ENCODE assay signal across 8 mouse cellular contexts in the genomic region with DNA sequence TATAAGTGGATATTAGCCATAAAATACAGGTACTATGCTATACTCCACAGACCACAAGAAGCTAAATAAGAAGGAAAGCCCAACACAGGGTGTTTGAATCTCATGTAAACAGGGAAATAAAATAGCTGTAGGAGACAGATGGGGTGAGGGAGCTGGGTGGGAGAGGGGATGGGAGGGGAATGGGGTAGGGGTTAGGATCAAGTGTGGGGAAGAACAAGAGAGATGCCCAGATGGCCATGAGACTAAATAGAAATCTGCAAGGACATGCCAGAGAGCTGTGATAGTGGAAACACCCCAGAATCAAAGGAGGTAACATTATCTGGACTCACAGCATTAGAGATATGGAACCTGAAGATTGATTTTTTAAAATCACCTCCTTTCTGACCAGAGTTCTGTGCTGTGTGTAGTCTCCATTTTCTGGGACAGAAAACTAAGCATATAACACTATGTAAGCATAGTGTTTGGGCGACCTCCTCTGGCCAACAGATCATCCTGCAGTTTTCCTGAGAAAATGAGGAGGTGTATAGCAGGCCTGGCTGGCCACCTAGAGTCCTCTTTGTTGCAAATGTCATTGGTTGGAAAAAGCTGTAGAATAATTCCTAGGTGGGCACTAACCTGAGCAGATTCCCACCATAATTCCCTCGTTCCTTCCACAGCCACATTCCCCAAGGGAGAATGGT. TPM values are rescaled to one million over a fixed set of nuclear protein-coding genes. Genes with fewer than 3 reads are reported as not detected.
DNase-seq lines count a peak whose midpoint lies in the region; ATAC-seq lines count a peak whose summit lies in the region.

No protein-coding gene starts in this region.

- no peak overlapping the region for H3K4me3 ChIP-seq in forebrain, embryonic 10.5 days
- no peak overlapping the region for H3K4me3 ChIP-seq in hindbrain, embryonic 13.5 days

- no peak overlapping the region; the same call in 1 of the 2 replicates for H3K9ac ChIP-seq in hindbrain, embryonic 13.5 days

- H3K36me3 ChIP-seq in forebrain, embryonic 10.5 days (replicated peaks): peaks cover 5% of the 10 kb centered on the region
- H3K36me3 ChIP-seq in hindbrain, embryonic 13.5 days: peaks cover 6% of the 10 kb centered on the region

- no peaks in the 10 kb centered on the region for H3K27me3 ChIP-seq in forebrain, embryonic 10.5 days (ENCODE audit: poor library complexity, severe bottlenecking)
- H3K27me3 ChIP-seq in hindbrain, embryonic 13.5 days: no peaks in the 10 kb centered on the region

- H3K4me2 ChIP-seq in hindbrain, embryonic 13.5 days: no peak overlapping the region

- H3K27ac ChIP-seq in forebrain, embryonic 10.5 days: no peak overlapping the region
- H3K27ac ChIP-seq in hindbrain, embryonic 13.5 days: no peak overlapping the region

- DNase-seq in left cerebral cortex, adult 18-20 months (ENCODE audit: low spot score in 2 of 2): peak; percentile 58 to 59
- DNase-seq in left cerebral cortex, adult 8-10 months (ENCODE audit: low spot score in 2 of 2): no peak
- peak; percentile 81 for DNase-seq in brain, adult 2 months (ENCODE audit: low read depth, low spot score)
- DNase-seq in forebrain, embryonic 10.5 days (ENCODE audit: extremely low spot score, low spot score): peak; percentile 28
- peak; percentile 34 to 49 for DNase-seq in layer of hippocampus, postnatal 14 days (ENCODE audit: low spot score in 2 of 2)
- peak; percentile 64 for DNase-seq in right cerebral cortex, postnatal 4 days

- WGBS in forebrain, embryonic 10.5 days: 17% methylated on average over 2 of the region's 2 CpGs
- 20% methylated on average over 2 of the region's 2 CpGs for WGBS in hindbrain, embryonic 13.5 days

- no peaks in the 10 kb centered on the region for H3K4me1 ChIP-seq in forebrain, embryonic 10.5 days
- no peaks in the 10 kb centered on the region for H3K4me1 ChIP-seq in hindbrain, embryonic 13.5 days (replicated peaks)

- no peaks in the 10 kb centered on the region for H3K9me3 ChIP-seq in forebrain, embryonic 10.5 days
- H3K9me3 ChIP-seq in hindbrain, embryonic 13.5 days: no peaks in the 10 kb centered on the region

- ATAC-seq in hindbrain, embryonic 13.5 days (ENCODE audit: low FRiP score): peak; percentile 80
- ATAC-seq in megakaryocyte, adult 5-6 weeks (ENCODE audit: poor library complexity, severe bottlenecking): peak; percentile 73; the same call in 1 of the 2 replicates

RNA-seq across cellular contexts. Expression of a gene that starts 34.0 kb away (rescaled TPM):
- total RNA-seq in left cerebral cortex, adult 18-20 months (2021): 10 to 100 TPM; 15.9 to 16.7 TPM
- 10 to 100 TPM; 16.0 to 18.4 (median 17.2) TPM for total RNA-seq in left cerebral cortex, adult 8-10 months (2022)
- 9.1 and 9.6 TPM in 2 replicates for polyA plus RNA-seq in forebrain, embryonic 10.5 days (2016; fragmentation: Nextera tagmentation; extraction: Ambion mirVana)
- polyA plus RNA-seq in hindbrain, embryonic 13.5 days (2015; fragmentation: Nextera tagmentation; extraction: Ambion mirVana): 21.9 and 22.3 TPM in 2 replicates
- total RNA-seq in layer of hippocampus, postnatal 14 days (2021): 10 to 100 TPM; 12.1 to 13.5 TPM
- 3.2 and 3.6 TPM in 2 replicates for total RNA-seq in megakaryocyte, adult 5-6 weeks (2015)
- 5.8 and 6.4 TPM in 2 replicates for total RNA-seq in megakaryocyte, adult 5-6 weeks (2017)

RNA-seq across cellular contexts. Expression of a gene that starts 37.1 kb away (rescaled TPM):
- 10 to 100 TPM; 31.2 to 33.8 TPM for total RNA-seq in left cerebral cortex, adult 18-20 months (2021)
- total RNA-seq in left cerebral cortex, adult 8-10 months (2022): 10 to 100 TPM; 27.2 to 32.5 (median 31.5) TPM
- 50.0 and 50.6 TPM in 2 replicates for polyA plus RNA-seq in forebrain, embryonic 10.5 days (2016; fragmentation: Nextera tagmentation; extraction: Ambion mirVana)
- 85.2 and 87.1 TPM in 2 replicates for polyA plus RNA-seq in hindbrain, embryonic 13.5 days (2015; fragmentation: Nextera tagmentation; extraction: Ambion mirVana)
- 10 to 100 TPM; 27.0 to 29.5 TPM for total RNA-seq in layer of hippocampus, postnatal 14 days (2021)
- 47.9 and 51.5 TPM in 2 replicates for total RNA-seq in megakaryocyte, adult 5-6 weeks (2015)
- total RNA-seq in megakaryocyte, adult 5-6 weeks (2017): 51.0 and 60.4 TPM in 2 replicates

Comparison
In these comparisons a context has a peak if more than half of its experiments do, and no peak if none do; other contexts are left out.
1. DNase-seq: peak in left cerebral cortex, adult 18-20 months (2 of 2), brain, adult 2 months (single experiment), forebrain, embryonic 10.5 days (single experiment), layer of hippocampus, postnatal 14 days (2 of 2) and right cerebral cortex, postnatal 4 days (single experiment); none in left cerebral cortex, adult 8-10 months (0 of 2).